Mouse (Mus musculus): ENCODE results near the gene Rai14.

The Rai14 gene

GRCm38 (mm10) chr15:10714409-10715138, at the start of gene Rai14:
Rai14 (minus strand) TSS chr15:10714624.
- in situ Hi-C loops (cut with MboI, MseI): loop anchor here in 1 of 2 experiments (10.0 kb wide), 1 partner anchor 1730 kb away; no protein-coding TSS in a partner anchor

- in situ Hi-C loops (cut with MboI, MseI): no loop called here
Measured at GRCm38 (mm10) chr15:10761441-10761840, 47.0 kb upstream of the Rai14 start.

- in situ Hi-C loops (cut with MboI, MseI): no loop called here
Measured at GRCm38 (mm10) chr15:10760006-10760405, 45.6 kb upstream of the Rai14 start.

GRCm38 (mm10) chr15:10759440-10759839, 45.0 kb upstream of the Rai14 start:
- in situ Hi-C loops (cut with MboI, MseI): loop anchor here in 1 of 2 experiments (10.0 kb wide), 1 partner anchor 745 kb away; no protein-coding TSS in a partner anchor

GRCm38 (mm10) chr15:10758808-10759207, 44.4 kb upstream of the Rai14 start:
- in situ Hi-C loops (cut with MboI, MseI): loop anchor here in 1 of 2 experiments (10.0 kb wide), 1 partner anchor 744 kb away; no protein-coding TSS in a partner anchor

- in situ Hi-C loops (cut with MboI, MseI): loop anchor here in 1 of 2 experiments (10.0 kb wide), 1 partner anchor 736 kb away; no protein-coding TSS in a partner anchor
Measured at GRCm38 (mm10) chr15:10751141-10751540, 36.7 kb upstream of the Rai14 start.

- in situ Hi-C loops (cut with MboI, MseI): loop anchor here in 1 of 2 experiments (10.0 kb wide), 1 partner anchor 736 kb away; no protein-coding TSS in a partner anchor
Measured at GRCm38 (mm10) chr15:10750339-10750738, 35.9 kb upstream of the Rai14 start.

GRCm38 (mm10) chr15:10749678-10750077, 35.3 kb upstream of the Rai14 start:
- in situ Hi-C loops (cut with MboI, MseI): loop anchor here in 1 of 2 experiments (10.0 kb wide), 1 partner anchor 735 kb away; no protein-coding TSS in a partner anchor

- in situ Hi-C loops (cut with MboI, MseI): no loop called here
Measured at GRCm38 (mm10) chr15:10747638-10748037, 33.2 kb upstream of the Rai14 start.

- in situ Hi-C loops (cut with MboI, MseI): no loop called here
Measured at GRCm38 (mm10) chr15:10747226-10747625, 32.8 kb upstream of the Rai14 start.

GRCm38 (mm10) chr15:10746303-10747051, 32.1 kb upstream of the Rai14 start:
- in situ Hi-C loops (cut with MboI, MseI): no loop called here

- in situ Hi-C loops (cut with MboI, MseI): no loop called here
Measured at GRCm38 (mm10) chr15:10742441-10742840, 28.0 kb upstream of the Rai14 start.

- in situ Hi-C loops (cut with MboI, MseI): loop anchor here in 1 of 2 experiments (10.0 kb wide), 1 partner anchor 1804 kb away; no protein-coding TSS in a partner anchor
Measured at GRCm38 (mm10) chr15:10739279-10739678, 24.9 kb upstream of the Rai14 start.

GRCm38 (mm10) chr15:10738354-10739142, 24.1 kb upstream of the Rai14 start:
- in situ Hi-C loops (cut with MboI, MseI): loop anchor here in 1 of 2 experiments (10.0 kb wide), 1 partner anchor 1804 kb away; no protein-coding TSS in a partner anchor

- in situ Hi-C loops (cut with MboI, MseI): loop anchor here in 1 of 2 experiments (10.0 kb wide), 1 partner anchor 1801 kb away; no protein-coding TSS in a partner anchor
Measured at GRCm38 (mm10) chr15:10735948-10736347, 21.5 kb upstream of the Rai14 start.

- in situ Hi-C loops (cut with MboI, MseI): loop anchor here in 1 of 2 experiments (10.0 kb wide), 1 partner anchor 1800 kb away; no protein-coding TSS in a partner anchor
Measured at GRCm38 (mm10) chr15:10735216-10735615, 20.8 kb upstream of the Rai14 start.

GRCm38 (mm10) chr15:10731398-10731797, 17.0 kb upstream of the Rai14 start:
- in situ Hi-C loops (cut with MboI, MseI): loop anchor here in 1 of 2 experiments (10.0 kb wide), 1 partner anchor 1797 kb away; no protein-coding TSS in a partner anchor

- in situ Hi-C loops (cut with MboI, MseI): no loop called here
Measured at GRCm38 (mm10) chr15:10726272-10726671, 11.8 kb upstream of the Rai14 start.

GRCm38 (mm10) chr15:10724857-10725256, 10.4 kb upstream of the Rai14 start:
- in situ Hi-C loops (cut with MboI, MseI): no loop called here

- in situ Hi-C loops (cut with MboI, MseI): no loop called here
Measured at GRCm38 (mm10) chr15:10723507-10723906, 9.1 kb upstream of the Rai14 start.
